Mouse (Mus musculus): ENCODE measurements at regions not wholly inside any gene's neighbourhood (a gene's known extent, or its start where the extent isn't known, plus 50 kb on each side); places are given as distances from the start of the nearest gene placed in this dataset.

GRCm38 (mm10) chr10:111702435-111702834 is 196.3 kb downstream of the Phlda1 start:
- Histone ChIP-seq H3K9me3 (peaks cover 3% of the 10 kb centered on the region; the same call in 1 of the 2 replicates), H3K27me3 (replicated peaks) (no peaks in the 10 kb centered on the region), H3K4me2 (no peak overlapping the region), H3K36me3 (no peaks in the 10 kb centered on the region), H3K4me1 (no peaks in the 10 kb centered on the region), H3K9ac (no peak overlapping the region), H3K4me3 (replicated peaks) (no peak overlapping the region), H3K27ac (no peak overlapping the region)
- ATAC-seq (ENCODE audit: insufficient read depth, low FRiP score, low read depth) = no peak
- WGBS = 93% methylated on average over 6 of the region's 6 CpGs

GRCm38 (mm10) chr10:111703447-111703846 is 197.4 kb downstream of the Phlda1 start:
- no peak overlapping the region for H3K4me2 ChIP-seq
- peaks cover 3% of the 10 kb centered on the region; the same call in 1 of the 2 replicates for H3K9me3 ChIP-seq
- no peaks in the 10 kb centered on the region for H3K4me1 ChIP-seq
- 83% methylated on average over 3 of the region's 3 CpGs for WGBS
- H3K9ac ChIP-seq = no peak overlapping the region
- H3K27me3 ChIP-seq (replicated peaks) = no peaks in the 10 kb centered on the region
- no peak for ATAC-seq (ENCODE audit: insufficient read depth, low FRiP score, low read depth)
- no peaks in the 10 kb centered on the region for H3K36me3 ChIP-seq
- H3K4me3 ChIP-seq (replicated peaks) = no peak overlapping the region
- H3K27ac ChIP-seq = no peak overlapping the region

GRCm38 (mm10) chr10:111711519-111712113 is 205.5 kb downstream of the Phlda1 start:
- 79% methylated on average over 5 of the region's 5 CpGs for WGBS
- no peak overlapping the region for H3K9ac ChIP-seq
- ATAC-seq (ENCODE audit: insufficient read depth, low FRiP score, low read depth) = no peak
- no peaks in the 10 kb centered on the region for H3K27me3 ChIP-seq (replicated peaks)
- no peak overlapping the region for H3K4me3 ChIP-seq (replicated peaks)
- no peak overlapping the region for H3K27ac ChIP-seq
- H3K4me1 ChIP-seq = no peaks in the 10 kb centered on the region
- no peak overlapping the region for H3K4me2 ChIP-seq
- no peaks in the 10 kb centered on the region for H3K36me3 ChIP-seq
- H3K9me3 ChIP-seq = no peaks in the 10 kb centered on the region

- H3K27ac ChIP-seq = no peak overlapping the region
- H3K36me3 ChIP-seq = no peaks in the 10 kb centered on the region
- ATAC-seq (ENCODE audit: insufficient read depth, low FRiP score, low read depth) = no peak
- no peak overlapping the region for H3K4me3 ChIP-seq (replicated peaks)
- WGBS = 87% methylated on average over 7 of the region's 7 CpGs
- H3K4me1 ChIP-seq = no peaks in the 10 kb centered on the region
- no peaks in the 10 kb centered on the region for H3K9me3 ChIP-seq
- no peaks in the 10 kb centered on the region for H3K27me3 ChIP-seq (replicated peaks)
- H3K9ac ChIP-seq = no peak overlapping the region
- no peak overlapping the region for H3K4me2 ChIP-seq
These were observed 206.9 kb downstream of the Phlda1 start for GRCm38 (mm10) chr10:111712991-111713390.

- Histone ChIP-seq H3K4me3 (replicated peaks) (no peak overlapping the region), H3K36me3 (no peaks in the 10 kb centered on the region), H3K27ac (no peak overlapping the region), H3K9me3 (no peaks in the 10 kb centered on the region), H3K9ac (no peak overlapping the region), H3K4me1 (no peaks in the 10 kb centered on the region), H3K4me2 (no peak overlapping the region), H3K27me3 (replicated peaks) (no peaks in the 10 kb centered on the region)
- ATAC-seq (ENCODE audit: insufficient read depth, low FRiP score, low read depth) = no peak
These were observed 207.6 kb downstream of the Phlda1 start for GRCm38 (mm10) chr10:111713676-111714075.

GRCm38 (mm10) chr10:111715172-111715571 is 209.1 kb downstream of the Phlda1 start:
- H3K27ac ChIP-seq = no peak overlapping the region

GRCm38 (mm10) chr10:111719632-111720031 is 213.5 kb downstream of the Phlda1 start:
- ATAC-seq (ENCODE audit: insufficient read depth, low FRiP score, low read depth) = no peak
- Histone ChIP-seq H3K4me3 (replicated peaks) (no peak overlapping the region), H3K4me2 (no peak overlapping the region), H3K36me3 (no peaks in the 10 kb centered on the region), H3K27me3 (replicated peaks) (no peaks in the 10 kb centered on the region), H3K9me3 (no peaks in the 10 kb centered on the region), H3K9ac (no peak overlapping the region), H3K27ac (no peak overlapping the region), H3K4me1 (peaks cover 3% of the 10 kb centered on the region; the same call in 1 of the 2 replicates)
- 61% methylated on average over 5 of the region's 5 CpGs for WGBS

More at GRCm38 (mm10) chr10:111715172-111715571, 209.1 kb downstream of the Phlda1 start:
- no peaks in the 10 kb centered on the region for H3K4me1 ChIP-seq
- H3K9ac ChIP-seq = no peak overlapping the region
- no peaks in the 10 kb centered on the region for H3K9me3 ChIP-seq
- WGBS = 43% methylated on average over 6 of the region's 6 CpGs
- no peak overlapping the region for H3K4me2 ChIP-seq
- peak; percentile 73; the same call in 1 of the 2 replicates for ATAC-seq (ENCODE audit: insufficient read depth, low FRiP score, low read depth)
- H3K27me3 ChIP-seq (replicated peaks) = no peaks in the 10 kb centered on the region
- H3K36me3 ChIP-seq = no peaks in the 10 kb centered on the region
- H3K4me3 ChIP-seq (replicated peaks) = no peak overlapping the region

GRCm38 (mm10) chr10:111721068-111721467 is 215.0 kb downstream of the Phlda1 start:
- no peaks in the 10 kb centered on the region for H3K9me3 ChIP-seq
- no peak for ATAC-seq (ENCODE audit: insufficient read depth, low FRiP score, low read depth)

GRCm38 (mm10) chr10:111723885-111724284 is 217.8 kb downstream of the Phlda1 start:
- no peaks in the 10 kb centered on the region for H3K36me3 ChIP-seq
- H3K27me3 ChIP-seq (replicated peaks) = no peaks in the 10 kb centered on the region
- no peak for ATAC-seq (ENCODE audit: insufficient read depth, low FRiP score, low read depth)
- WGBS = 71% methylated on average over 2 of the region's 2 CpGs
- peaks cover 7% of the 10 kb centered on the region; the same call in 1 of the 2 replicates for H3K4me1 ChIP-seq
- no peak overlapping the region for H3K4me3 ChIP-seq (replicated peaks)
- no peaks in the 10 kb centered on the region for H3K9me3 ChIP-seq
- H3K9ac ChIP-seq = no peak overlapping the region
- H3K27ac ChIP-seq = no peak overlapping the region
- no peak overlapping the region for H3K4me2 ChIP-seq

More at GRCm38 (mm10) chr10:111721068-111721467, 215.0 kb downstream of the Phlda1 start:
- Histone ChIP-seq H3K9ac (no peak overlapping the region), H3K4me1 (peaks cover 7% of the 10 kb centered on the region; the same call in 1 of the 2 replicates), H3K36me3 (no peaks in the 10 kb centered on the region), H3K27me3 (replicated peaks) (no peaks in the 10 kb centered on the region), H3K27ac (no peak overlapping the region), H3K4me3 (replicated peaks) (no peak overlapping the region), H3K4me2 (no peak overlapping the region)
- 69% methylated on average over 5 of the region's 5 CpGs for WGBS

- Histone ChIP-seq H3K27ac (no peak overlapping the region), H3K4me3 (replicated peaks) (no peak overlapping the region), H3K4me1 (peaks cover 7% of the 10 kb centered on the region; the same call in 1 of the 2 replicates), H3K36me3 (no peaks in the 10 kb centered on the region), H3K9ac (no peak overlapping the region), H3K27me3 (replicated peaks) (no peaks in the 10 kb centered on the region), H3K9me3 (no peaks in the 10 kb centered on the region), H3K4me2 (no peak overlapping the region)
- no peak for ATAC-seq (ENCODE audit: insufficient read depth, low FRiP score, low read depth)
- 45% methylated on average over 7 of the region's 7 CpGs for WGBS
These were observed 218.7 kb downstream of the Phlda1 start for GRCm38 (mm10) chr10:111724574-111725414.

- Histone ChIP-seq H3K4me1 (no peaks in the 10 kb centered on the region), H3K27me3 (replicated peaks) (no peaks in the 10 kb centered on the region), H3K36me3 (no peaks in the 10 kb centered on the region), H3K4me2 (no peak overlapping the region), H3K9me3 (no peaks in the 10 kb centered on the region), H3K4me3 (replicated peaks) (no peak overlapping the region), H3K9ac (no peak overlapping the region), H3K27ac (no peak overlapping the region)
- no peak for ATAC-seq (ENCODE audit: insufficient read depth, low FRiP score, low read depth)
- WGBS = 66% methylated on average over 3 of the region's 3 CpGs
These were observed 229.9 kb downstream of the Phlda1 start for GRCm38 (mm10) chr10:111736026-111736425.

- peak; percentile 55 for ATAC-seq (ENCODE audit: insufficient read depth, low FRiP score, low read depth)
- Histone ChIP-seq H3K4me3 (replicated peaks) (no peak overlapping the region), H3K27me3 (replicated peaks) (no peaks in the 10 kb centered on the region), H3K4me2 (no peak overlapping the region), H3K9ac (no peak overlapping the region), H3K27ac (peak overlapping the region; percentile 16; the same call in 1 of the 2 replicates), H3K9me3 (no peaks in the 10 kb centered on the region), H3K36me3 (no peaks in the 10 kb centered on the region), H3K4me1 (no peaks in the 10 kb centered on the region)
- WGBS = 48% methylated on average over 5 of the region's 5 CpGs
These were observed 232.9 kb upstream of the Krr1 start for GRCm38 (mm10) chr10:111739471-111740138.

All from stomach, embryonic 15.5 days (tissue).